Mouse (Mus musculus) cerebellum, adult 2 months (tissue): Measurements from ENCODE around the gene Rmdn3. TPM values are rescaled to one million over a fixed set of nuclear protein-coding genes. Genes with fewer than 3 reads are reported as not detected.

Source experiments
- DNase-seq, 2 experiments: peaks; one replicate each; pipeline ENCODE4 v3.0.0; 2021
- H3K27ac ChIP-seq: fragments of 200-500 bp; 2 replicates; pipeline ENCODE4 v1.5.1; 2012; ENCODE audit warnings: low read length, control low read depth, inconsistent platforms; ENCODE audit not compliant: insufficient read depth
- H3K27me3 ChIP-seq: fragments of 200-500 bp; 2 replicates; pipeline ENCODE4 v1.6.1; 2012; ENCODE audit warnings: inconsistent platforms, mild to moderate bottlenecking, low read length, moderate library complexity; ENCODE audit not compliant: control insufficient read depth, insufficient read depth
- H3K4me1 ChIP-seq: fragments of 200-500 bp; 2 replicates; pipeline ENCODE4 v1.6.1; 2011; ENCODE audit warnings: low read length; ENCODE audit not compliant: control insufficient read depth, insufficient read depth
- H3K4me3 ChIP-seq: fragments of 200-500 bp; replicated peaks from 2 replicates; pipeline ENCODE3; 2011; ENCODE audit warnings: mild to moderate bottlenecking, low read depth, low read length, control low read depth; ENCODE audit not compliant: insufficient read depth
- CTCF ChIP-seq: fragments of 200-500 bp; IDR thresholded peaks from 2 replicates; pipeline ENCODE4 v1.5.1; 2011; ENCODE audit warnings: low read depth, mild to moderate bottlenecking, control low read depth, low read length, moderate library complexity, borderline replicate concordance; ENCODE audit not compliant: insufficient read depth
- POLR2A ChIP-seq: fragments of 200-500 bp; IDR thresholded peaks from 2 replicates; pipeline ENCODE4 v1.6.1; 2011; ENCODE audit warnings: low read length, control low read depth, borderline replicate concordance; ENCODE audit not compliant: insufficient read depth
- WGBS: fragments of 180-500 bp; shearing (Covaris S2); methylation state at CpG from one replicate; pipeline ENCODE4 v1.1.7; 2018; 5-methylcytosine and 5-hydroxymethylcytosine counted together
- polyA plus RNA-seq: library from polyadenylated mRNA; depleted of rRNA; stranded (reverse); fragments of >200 nt; gene quantifications from 2 replicates; pipeline ENCODE4 v1.2.3, GENCODE M21; 2012

The Rmdn3 gene
- polyA plus RNA-seq, 1 experiment, result 95.0 TPM

DNA sequence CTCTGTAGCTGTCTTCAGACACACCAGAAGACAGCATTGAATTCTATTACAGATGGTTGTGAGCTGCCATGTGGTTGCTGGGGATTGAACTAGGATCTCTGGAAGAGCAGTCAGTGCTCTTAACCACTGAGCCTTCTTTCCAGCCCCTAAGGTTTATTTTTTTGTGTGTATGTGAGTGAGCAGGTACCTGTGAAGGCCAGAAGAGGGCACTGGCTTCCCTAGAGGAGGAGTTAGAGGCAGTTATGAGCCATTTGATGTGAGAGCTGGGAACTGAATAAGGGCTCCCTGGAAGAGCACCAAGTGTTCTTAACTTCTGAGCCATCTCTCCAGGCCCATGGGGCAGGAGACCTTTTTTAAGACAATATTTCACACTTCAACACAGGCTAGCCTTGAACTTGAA is 8.6 kb upstream of the Rmdn3 start:
- Histone ChIP-seq H3K27me3 (0 out of 2 replicates have a peak, but pooled peaks cover 1% of the 10 kb centered on the region), H3K4me1 (peaks cover 3% of the 10 kb centered on the region; the same call in 1 of the 2 replicates), H3K27ac (no peak overlapping the region), H3K4me3 (no peak overlapping the region)
- DNase-seq, result no peak
- TF ChIP-seq POLR2A, result no peak
- no peak for TF ChIP-seq CTCF

DNA sequence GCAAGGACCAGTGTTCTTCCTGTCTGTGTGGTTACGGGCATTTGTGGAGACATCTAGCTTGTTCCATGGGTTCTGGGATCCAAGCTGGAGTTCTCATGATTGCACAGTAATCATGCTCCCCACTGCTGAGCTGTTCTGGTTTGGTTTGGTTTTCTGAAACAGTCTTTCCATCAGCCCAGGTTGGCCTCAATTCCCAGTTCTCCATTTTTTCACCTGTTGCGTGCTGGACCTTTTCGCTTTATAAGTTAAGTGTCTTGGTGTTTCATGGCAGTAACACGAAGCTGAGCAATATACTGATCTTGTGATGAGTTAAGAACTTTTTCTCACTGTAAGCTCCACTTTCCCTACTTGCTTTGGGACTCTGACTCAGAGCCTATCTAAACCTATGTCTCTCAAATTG is 7.2 kb upstream of the Rmdn3 start:
- H3K4me3 ChIP-seq, result no peak overlapping the region
- no peak for DNase-seq
- 88% methylated on average over 4 of the region's 4 CpGs for WGBS
- no peak overlapping the region for H3K27ac ChIP-seq
- peaks cover 3% of the 10 kb centered on the region; the same call in 1 of the 2 replicates for H3K4me1 ChIP-seq
- TF ChIP-seq CTCF (no peak), POLR2A (no peak)
- H3K27me3 ChIP-seq, result 0 out of 2 replicates have a peak, but pooled peaks cover 1% of the 10 kb centered on the region

DNA sequence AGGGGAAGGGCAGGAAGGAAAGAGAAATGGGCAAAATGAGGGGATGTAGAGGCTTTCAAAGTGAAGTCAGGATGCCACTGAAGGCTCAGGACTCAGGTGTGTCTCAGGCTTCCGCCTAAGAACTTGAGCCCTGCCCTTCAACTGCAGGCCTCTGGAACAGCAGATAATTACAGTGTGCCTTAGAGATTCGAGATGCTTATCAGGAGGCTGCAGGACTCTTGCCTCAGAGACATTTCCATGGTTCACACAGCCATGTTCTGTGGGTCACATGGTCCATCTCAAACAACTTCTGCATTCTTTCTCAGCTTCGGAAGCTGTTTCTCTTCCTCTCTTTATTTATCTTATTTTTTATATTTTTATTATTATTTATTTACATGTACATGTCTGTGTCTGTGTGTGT is 6.3 kb upstream of the Rmdn3 start:
- DNase-seq, result no peak
- Histone ChIP-seq H3K27ac (no peak overlapping the region), H3K4me1 (peaks cover 3% of the 10 kb centered on the region; the same call in 1 of the 2 replicates), H3K4me3 (no peak overlapping the region), H3K27me3 (0 out of 2 replicates have a peak, but pooled peaks cover 1% of the 10 kb centered on the region)
- WGBS, result 66% methylated on average over 3 of the region's 3 CpGs
- no peak for TF ChIP-seq POLR2A
- TF ChIP-seq CTCF, result no peak

DNA sequence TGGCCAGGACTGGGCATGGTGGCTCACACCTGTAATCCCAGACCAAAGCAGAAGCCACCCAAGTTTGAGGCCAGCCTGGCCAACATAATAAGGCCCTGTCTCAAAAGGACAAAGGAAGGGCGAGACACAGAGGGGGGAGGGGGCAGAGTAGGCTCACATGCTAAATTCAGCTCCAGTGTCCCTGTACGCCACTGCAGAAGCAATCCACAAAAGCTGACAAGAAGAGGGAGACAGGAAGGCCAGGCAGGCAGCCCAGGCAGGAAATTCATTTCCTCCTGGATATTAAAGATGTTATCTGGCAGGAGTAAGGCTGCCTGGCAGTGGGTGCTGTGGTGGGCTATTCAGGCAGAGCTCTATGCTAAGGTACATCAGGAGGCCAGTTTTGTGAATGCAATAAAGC is 4.4 kb upstream of the Rmdn3 start:
- 29% methylated on average over 2 of the region's 2 CpGs for WGBS
- TF ChIP-seq POLR2A (no peak), CTCF (no peak)
- Histone ChIP-seq H3K4me1 (no peaks in the 10 kb centered on the region), H3K4me3 (no peak overlapping the region), H3K27ac (no peak overlapping the region), H3K27me3 (0 out of 2 replicates have a peak, but pooled peaks cover 1% of the 10 kb centered on the region)
- DNase-seq, result no peak

DNA sequence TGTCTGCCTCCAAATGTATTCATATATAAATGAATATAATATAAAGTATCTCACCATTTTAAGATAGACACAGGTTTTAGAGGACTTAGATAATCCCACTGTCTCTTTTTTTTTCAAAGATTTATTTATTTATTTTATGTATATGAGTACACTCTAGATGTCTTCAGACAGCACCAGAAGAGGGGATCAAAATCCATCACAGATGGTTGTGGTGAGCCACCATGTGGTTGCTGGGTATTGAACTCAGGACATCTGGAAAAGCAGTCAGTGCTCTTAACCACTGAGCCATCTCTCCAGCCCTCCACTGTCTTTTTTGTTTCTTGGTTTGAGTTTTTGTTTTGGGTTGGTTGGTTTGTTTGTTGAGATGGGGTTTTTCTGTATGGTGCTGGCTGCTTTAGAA is 1.0 kb upstream of the Rmdn3 start:
- H3K4me3 ChIP-seq, result no peak overlapping the region
- H3K4me1 ChIP-seq, result peaks cover 3% of the 10 kb centered on the region
- no peak overlapping the region for H3K27ac ChIP-seq
- no peak for DNase-seq
- TF ChIP-seq CTCF (no peak), POLR2A (no peak)
- no peaks in the 10 kb centered on the region for H3K27me3 ChIP-seq

DNA sequence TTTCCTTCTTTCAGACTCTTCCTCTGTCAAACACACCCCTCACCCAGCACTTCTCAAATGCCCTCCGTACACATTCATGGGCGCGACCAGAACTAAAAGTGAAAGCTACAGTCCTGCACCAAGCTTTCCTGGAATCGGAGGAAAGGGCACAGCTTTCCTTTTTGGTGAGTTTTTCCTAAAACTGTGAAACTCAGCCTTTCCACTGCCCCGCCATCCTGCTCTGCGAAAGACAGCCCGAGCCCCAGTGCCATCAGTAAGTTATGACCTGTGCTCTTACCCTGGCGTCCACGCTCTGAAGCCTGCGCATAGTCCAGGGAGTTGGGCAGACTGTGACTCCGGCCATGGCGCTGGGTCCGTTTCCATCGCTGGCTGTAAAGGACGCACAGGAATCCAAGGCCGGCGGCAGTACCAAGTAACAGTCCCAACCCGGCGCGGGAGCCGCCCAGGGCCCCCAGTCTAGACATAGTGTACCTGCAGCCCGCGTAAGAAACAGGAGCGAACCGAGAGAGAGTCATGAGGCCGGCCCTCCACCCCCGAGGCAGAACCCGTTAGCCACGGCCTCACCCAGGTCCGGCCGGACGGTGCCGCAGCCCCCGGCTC is 653 bp downstream of the Rmdn3 start:
- 4% methylated on average over 34 of the region's 34 CpGs for WGBS
- Histone ChIP-seq H3K4me1 (peaks cover 3% of the 10 kb centered on the region), H3K27me3 (no peaks in the 10 kb centered on the region), H3K4me3 (peak overlapping the region; percentile 80), H3K27ac (peak overlapping the region; percentile 8)
- TF ChIP-seq POLR2A, result no peak
- no peak for TF ChIP-seq CTCF
- no peak for DNase-seq

DNA sequence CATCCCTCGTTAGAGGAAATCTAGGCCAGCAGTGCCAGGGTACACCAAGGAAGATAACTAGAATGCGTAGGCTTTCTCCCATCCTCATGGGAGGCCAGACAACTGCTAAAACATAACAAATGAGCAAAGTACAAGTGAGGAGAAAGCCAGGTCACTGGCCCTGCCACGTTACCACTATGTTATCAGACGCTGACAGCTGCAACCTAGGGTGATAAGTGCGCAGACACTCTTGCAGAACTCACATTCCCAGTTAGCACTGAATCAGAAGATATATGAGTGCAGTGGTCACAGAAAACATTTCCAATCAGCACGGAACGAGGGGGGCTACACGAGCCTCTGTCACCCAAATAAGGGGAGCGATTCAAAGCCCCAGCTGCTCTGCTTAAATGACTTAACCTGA is 1.4 kb downstream of the Rmdn3 start:
- Histone ChIP-seq H3K4me3 (no peak overlapping the region), H3K27me3 (no peaks in the 10 kb centered on the region), H3K4me1 (peaks cover 3% of the 10 kb centered on the region), H3K27ac (no peak overlapping the region)
- 75% methylated on average over 9 of the region's 9 CpGs for WGBS
- no peak for DNase-seq
- TF ChIP-seq POLR2A, result no peak
- TF ChIP-seq CTCF, result no peak

DNA sequence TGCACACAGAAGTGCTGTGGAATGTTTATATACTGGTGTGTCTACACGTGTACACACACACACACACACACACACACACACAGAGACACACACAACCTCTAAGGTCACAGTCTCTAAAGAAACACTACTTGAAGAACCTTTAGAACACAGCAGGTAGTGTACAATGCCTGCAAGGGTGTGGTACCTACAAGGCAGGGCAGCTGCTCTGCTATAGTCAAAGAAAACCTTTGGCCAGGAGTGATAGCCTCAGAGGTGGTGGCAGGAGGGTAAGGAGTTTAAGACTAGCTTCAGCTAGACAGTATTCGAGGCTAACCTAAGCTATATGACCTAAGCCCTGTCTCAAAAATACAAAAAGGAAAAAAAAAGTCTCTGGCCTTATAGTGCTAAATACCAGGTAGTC is 2.2 kb downstream of the Rmdn3 start:
- Histone ChIP-seq H3K27ac (no peak overlapping the region), H3K27me3 (no peaks in the 10 kb centered on the region), H3K4me1 (peaks cover 3% of the 10 kb centered on the region), H3K4me3 (no peak overlapping the region)
- WGBS, result 95% methylated on average over 2 of the region's 2 CpGs
- DNase-seq, result no peak
- TF ChIP-seq CTCF (no peak), POLR2A (no peak)
